Mouse (Mus musculus) hindlimb bud, embryonic 11.5 days (tissue): ENCODE measurements around the gene Gart.

Experiments
- DNase-seq: peaks from one replicate; pipeline ENCODE4 v3.0.0-alpha.2; 2012; ENCODE audit warnings: low read depth, low spot score; ENCODE audit errors: extremely low spot score

The Gart gene

DNA sequence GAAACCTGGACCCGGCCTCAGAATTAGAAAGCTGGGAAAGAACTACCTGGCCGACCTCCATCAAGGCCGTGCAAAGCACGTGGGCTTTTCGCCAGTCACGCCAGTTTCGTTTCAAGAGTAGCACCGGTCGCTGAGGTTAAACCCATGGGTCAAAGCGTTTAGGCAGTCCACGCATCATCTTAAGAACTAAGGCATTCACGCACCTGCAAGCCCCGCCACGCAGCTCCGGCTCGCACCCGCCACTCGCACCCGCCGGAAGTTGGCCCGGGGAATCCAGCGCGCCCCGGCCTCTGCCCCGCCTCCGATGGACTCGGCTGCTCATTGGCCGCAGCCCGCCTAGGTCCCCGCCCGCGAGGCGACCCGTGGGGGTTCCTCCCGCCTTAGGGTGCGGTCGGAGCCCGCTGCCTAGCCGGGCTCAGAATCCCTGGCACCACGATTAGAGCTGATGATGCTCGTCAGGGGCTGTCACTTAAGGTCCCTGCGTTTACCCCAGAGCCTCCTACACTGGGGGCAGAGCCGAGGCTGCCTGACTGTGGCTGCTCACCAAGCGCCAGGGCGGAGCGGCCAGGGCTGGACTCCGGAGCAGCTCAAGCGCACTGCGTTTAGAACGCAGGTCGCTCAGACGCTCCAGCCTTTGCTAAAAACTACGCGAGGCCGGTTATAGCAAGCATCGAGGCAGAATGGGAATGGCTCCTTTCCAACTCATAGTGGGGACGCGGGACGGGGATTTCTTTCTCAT lies at the start of gene Gart:
Gene Gart (minus strand): TSS at position 272 of the 739 bp plus-strand sequence.
- peak; percentile 41 for DNase-seq

DNA sequence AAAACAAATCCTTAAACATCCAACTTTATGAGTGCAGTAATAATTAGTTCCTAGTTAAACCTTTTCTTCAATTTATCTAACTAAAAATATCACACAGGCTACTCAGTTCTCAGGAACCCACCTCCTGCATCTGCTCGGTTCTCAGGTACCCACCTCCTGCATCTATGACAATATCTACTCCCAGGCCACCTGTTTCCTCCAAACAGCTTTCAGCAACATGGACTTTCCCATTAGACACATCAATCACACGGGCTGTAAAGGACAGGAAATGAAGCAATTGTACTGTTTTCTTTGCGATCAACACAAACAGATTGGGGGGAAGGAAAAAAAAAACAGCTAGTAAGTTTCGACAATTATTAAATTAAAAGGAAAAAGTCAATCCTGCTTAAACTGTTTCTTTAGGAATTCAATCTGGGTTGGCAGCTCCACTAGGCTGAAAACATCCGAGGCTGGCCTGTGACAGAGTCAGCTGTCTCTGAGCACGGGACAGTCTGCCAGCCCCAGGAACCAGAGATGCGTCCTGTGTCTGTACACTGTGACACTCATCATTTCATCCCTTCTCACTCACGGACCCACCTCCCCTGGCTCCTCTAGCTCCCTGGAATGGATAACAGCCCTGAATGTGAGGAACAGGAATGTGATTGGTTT lies 48.5 kb upstream of the Gart start:
- no peak for DNase-seq

- peak; percentile 39 for DNase-seq
Measured at GRCm38 (mm10) chr16:91694455-91695084, 47.8 kb upstream of the Gart start.

GRCm38 (mm10) chr16:91689791-91690190 lies 43.0 kb upstream of the Gart start:
- DNase-seq: no peak

DNA sequence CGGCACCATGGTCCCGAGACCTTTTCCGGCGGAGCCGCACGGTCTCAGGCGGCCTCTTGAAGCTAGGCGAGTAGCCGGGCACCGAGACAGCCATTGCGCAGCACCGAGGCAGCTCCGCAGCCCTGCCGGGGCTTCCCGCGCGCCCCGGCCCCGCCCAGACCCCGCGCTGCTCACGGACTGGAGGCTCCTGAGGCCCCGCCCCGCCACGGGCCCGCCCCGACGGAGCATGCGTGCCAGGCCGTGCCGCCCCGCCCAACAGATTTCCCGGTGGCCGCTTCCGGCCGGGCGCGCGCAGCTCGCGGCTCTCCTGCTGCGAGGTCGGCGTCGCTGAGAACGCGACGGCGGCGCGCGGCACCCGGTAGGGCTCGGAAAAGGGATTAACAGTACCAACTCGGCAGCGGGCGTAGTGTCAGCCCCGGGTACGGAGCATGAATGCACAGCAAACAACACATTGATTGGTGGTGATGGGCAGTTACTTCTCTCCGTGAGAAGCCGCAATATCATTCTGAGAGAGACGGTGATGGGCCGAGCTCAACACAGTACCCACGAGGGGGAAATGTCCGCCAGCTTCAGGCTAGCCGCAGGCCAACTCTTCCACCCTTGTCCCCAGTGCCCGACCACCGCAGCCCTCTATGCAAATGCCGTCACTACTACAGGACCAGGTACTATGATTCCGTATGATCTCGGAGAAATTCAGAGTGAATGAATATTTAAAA lies 42.0 kb upstream of the Gart start, which contains the start of gene Donson:
Gene Donson (minus strand): TSS at position 152 of the 716 bp plus-strand sequence.
- no peak for DNase-seq

DNA sequence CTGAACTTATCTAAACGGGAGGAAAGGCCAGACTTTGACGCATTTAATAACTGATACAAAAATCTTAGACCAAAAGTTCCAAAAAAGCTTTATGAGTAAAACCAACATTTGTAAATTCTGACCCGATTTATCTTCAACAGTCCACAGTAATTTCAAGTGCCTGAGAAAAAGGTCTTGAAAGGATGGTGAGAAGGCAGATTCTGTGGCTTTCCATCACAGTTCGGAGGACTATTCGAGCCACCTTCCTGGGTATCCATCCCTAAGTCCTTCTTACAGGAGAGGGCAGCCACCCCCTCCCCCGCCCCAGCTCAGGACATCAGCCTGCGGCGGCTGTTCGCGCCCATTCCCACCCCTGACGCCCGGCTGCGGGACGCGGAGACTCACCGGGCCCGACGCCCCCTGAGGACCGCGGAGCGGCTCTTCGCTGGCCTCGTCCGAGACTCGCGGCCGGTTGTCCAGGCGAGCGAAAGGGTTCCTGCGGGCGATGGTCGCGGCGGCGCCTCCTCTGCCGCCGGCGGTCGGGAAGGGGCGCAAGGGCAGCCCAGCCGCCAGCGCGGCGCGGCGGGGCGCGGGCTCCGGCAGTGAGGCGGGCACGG lies 41.4 kb upstream of the Gart start:
- DNase-seq: no peak

DNA sequence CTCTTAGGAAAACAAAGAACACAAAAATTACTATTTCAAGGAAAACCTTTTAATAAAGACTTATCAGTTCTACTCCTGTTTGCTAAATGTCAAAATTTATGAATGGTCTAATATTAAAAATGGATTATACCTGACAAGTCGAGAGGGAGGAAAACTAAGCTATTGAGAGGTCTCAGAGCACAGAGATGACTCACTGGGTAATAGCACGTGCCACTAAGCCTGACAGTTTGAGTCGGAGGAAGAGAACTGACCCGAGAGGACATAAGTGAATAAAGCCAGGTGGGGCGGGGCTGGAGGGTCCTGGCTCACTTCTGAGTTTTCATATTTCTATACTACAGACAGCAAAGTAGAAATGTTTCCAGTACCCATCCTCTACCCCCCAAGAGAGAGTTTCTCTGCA lies 39.6 kb upstream of the Gart start:
- no peak for DNase-seq

DNA sequence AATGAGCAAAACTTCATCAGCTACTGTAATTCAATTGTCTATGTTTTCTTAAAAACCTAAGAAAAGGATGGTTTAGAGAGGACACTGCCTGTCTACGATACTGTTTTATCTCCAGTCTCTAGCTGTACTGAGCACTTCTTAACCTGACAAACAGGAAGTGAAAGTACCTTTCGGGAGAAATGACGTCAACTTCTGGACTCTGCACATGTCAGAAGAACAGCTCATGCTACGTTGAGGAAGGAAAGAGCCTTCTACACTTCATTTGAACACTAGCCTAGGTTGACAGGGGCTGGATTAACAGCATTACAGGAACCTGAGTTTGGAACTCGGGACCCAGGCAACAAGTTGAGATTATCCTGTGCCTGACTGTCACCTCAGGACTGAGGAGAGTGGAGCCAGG lies 38.8 kb upstream of the Gart start:
- no peak for DNase-seq

GRCm38 (mm10) chr16:91680656-91681055 lies 33.9 kb upstream of the Gart start:
- DNase-seq: no peak

DNA sequence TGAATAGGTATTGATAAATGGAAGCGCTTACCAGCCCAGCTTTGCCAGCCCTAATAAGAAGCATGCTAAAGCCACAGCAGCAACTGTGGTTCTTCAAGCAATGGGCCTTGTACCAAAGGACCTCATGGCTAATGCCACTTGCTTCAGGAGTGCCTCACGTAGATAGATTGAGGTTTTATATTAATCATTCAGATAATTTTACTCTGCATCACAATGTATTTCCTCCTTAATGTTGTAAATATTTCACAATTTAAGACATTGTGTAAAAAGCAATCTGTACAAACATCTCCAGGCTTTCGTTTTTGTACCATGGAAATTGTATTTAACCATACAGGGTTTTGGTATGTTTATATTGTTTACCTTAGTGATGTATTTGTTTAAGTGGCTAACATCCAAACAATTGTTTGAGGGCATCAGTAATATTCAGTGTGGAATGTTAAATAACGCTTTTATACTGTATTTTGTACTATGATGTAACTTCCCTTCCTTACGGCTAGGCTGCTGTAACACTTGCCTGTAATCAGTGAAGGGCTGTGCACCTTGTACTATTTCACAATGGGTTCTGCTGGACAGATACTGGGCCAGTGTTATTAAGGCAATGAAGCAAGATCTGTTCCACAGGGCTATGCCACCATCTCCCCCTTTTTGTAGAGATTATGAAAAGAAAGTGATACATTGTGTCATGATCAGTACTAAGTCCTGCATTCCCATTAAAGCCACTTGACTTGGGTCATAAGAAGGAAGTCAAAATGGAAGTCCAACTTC lies 31.6 kb upstream of the Gart start:
- no peak for DNase-seq

GRCm38 (mm10) chr16:91674500-91674899 lies 27.7 kb upstream of the Gart start:
- no peak for DNase-seq

DNA sequence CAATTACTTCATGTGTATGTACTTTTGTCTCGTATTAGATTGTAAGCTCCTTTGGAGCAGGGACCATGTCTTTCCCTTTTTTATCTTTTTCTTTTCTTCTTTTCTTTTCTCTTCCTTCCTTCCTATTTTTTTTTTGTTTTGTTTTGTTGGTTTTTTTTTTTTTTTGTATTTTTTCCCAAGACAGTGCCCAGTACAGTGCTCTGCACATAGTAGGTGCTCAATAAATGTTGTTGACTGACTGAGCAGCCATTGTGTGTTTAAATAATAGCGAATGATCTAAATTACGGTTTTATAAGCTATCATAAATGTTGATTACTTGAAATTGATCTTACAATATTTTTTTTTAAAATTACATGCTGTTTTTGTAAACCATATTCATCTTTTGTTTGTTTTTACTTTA lies 17.0 kb upstream of the Gart start:
- DNase-seq: no peak

- no peak for DNase-seq
Measured at GRCm38 (mm10) chr16:91662336-91662735, 15.6 kb upstream of the Gart start.

- DNase-seq: no peak
Measured at GRCm38 (mm10) chr16:91661397-91661796, 14.6 kb upstream of the Gart start.

DNA sequence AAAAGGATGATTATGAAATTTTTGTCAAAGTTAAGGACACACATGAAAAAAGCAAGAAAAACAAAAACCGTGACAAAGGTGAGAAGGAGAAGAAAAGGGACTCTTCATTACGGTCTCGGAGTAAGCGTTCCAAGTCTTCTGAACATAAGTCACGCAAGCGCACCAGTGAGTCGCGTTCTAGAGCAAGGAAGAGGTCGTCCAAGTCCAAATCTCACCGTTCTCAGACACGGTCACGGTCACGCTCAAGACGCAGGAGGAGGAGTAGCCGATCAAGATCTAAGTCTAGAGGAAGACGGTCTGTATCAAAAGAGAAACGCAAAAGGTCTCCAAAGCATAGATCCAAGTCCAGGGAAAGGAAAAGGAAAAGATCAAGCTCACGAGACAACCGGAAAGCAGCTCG lies 13.0 kb upstream of the Gart start:
- DNase-seq: no peak

GRCm38 (mm10) chr16:91658471-91658870 lies 11.7 kb upstream of the Gart start:
- no peak for DNase-seq

GRCm38 (mm10) chr16:91657285-91657684 lies 10.5 kb upstream of the Gart start:
- DNase-seq: no peak

DNA sequence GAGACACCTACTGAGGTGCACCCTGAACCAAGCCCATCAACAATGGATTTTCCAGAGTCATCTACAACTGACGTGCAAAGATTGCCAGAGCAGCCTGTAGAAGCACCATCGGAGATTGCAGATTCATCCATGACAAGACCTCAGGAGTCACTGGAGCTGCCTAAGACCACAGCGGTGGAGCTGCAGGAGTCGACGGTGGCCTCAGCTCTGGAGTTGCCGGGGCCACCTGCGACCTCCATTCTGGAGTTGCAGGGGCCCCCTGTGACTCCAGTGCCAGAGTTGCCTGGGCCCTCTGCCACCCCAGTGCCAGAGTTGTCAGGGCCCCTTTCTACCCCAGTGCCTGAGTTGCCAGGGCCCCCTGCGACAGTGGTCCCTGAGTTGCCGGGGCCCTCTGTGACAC lies 8.5 kb upstream of the Gart start:
- no peak for DNase-seq

DNA sequence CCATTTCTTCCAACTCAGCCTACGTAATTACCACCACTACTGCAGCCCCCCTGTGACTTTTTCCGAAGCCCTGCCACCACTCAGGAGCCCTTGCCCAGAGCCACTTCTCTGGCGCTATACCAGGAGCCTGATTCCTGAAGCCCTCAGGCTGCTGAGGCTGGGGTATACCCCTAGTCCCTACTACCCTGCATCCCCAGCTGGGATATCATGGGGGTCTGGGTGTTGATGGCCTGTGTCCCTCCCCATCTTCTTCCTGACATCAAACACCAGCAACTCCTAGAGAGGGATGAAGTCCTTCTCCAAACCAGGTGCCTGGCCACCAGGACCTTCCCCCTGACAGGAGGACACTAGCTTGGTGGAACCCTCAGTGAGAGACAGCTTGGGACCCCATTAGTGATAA lies 5.4 kb upstream of the Gart start:
- no peak for DNase-seq

GRCm38 (mm10) chr16:91649781-91650180 lies 3.0 kb upstream of the Gart start:
- no peak for DNase-seq
